Mouse (Mus musculus) heart, embryonic 10.5 days (tissue): ENCODE results near the gene Skint5. TPM values are rescaled to one million over a fixed set of nuclear protein-coding genes. Genes with fewer than 3 reads are reported as not detected.
"Not testable (repeated sequence)": the region's sequence is repeated elsewhere in the genome, so short reads cannot be mapped to it uniquely, and the experiment has no call there.

Experiments
- DNase-seq: peaks from one replicate; pipeline ENCODE4 v3.0.0-alpha.2; 2017; ENCODE audit warnings: low spot score
- H3K27ac ChIP-seq: fragments of 300-500 bp; sonication (generic); 2 replicates; pipeline ENCODE4 v1.5.1; 2016; ENCODE audit warnings: mild to moderate bottlenecking
- H3K27me3 ChIP-seq: fragments of 300-500 bp; sonication (generic); 2 replicates; pipeline ENCODE4 v1.6.1; 2016; ENCODE audit warnings: mild to moderate bottlenecking; ENCODE audit not compliant: poor library complexity, insufficient read depth, severe bottlenecking
- H3K36me3 ChIP-seq: fragments of 300-500 bp; sonication (generic); 2 replicates; pipeline ENCODE4 v1.6.1; 2016; ENCODE audit warnings: mild to moderate bottlenecking, moderate library complexity
- H3K4me1 ChIP-seq: fragments of 300-500 bp; sonication (generic); 2 replicates; pipeline ENCODE4 v1.6.1; 2016; ENCODE audit warnings: mild to moderate bottlenecking
- H3K4me3 ChIP-seq: fragments of 300-500 bp; sonication (generic); 2 replicates; pipeline ENCODE4 v1.5.1; 2016; ENCODE audit warnings: mild to moderate bottlenecking, moderate library complexity
- H3K9me3 ChIP-seq: fragments of 300-500 bp; sonication (generic); 2 replicates; pipeline ENCODE4 v1.6.1; 2016; ENCODE audit warnings: mild to moderate bottlenecking, moderate library complexity
- WGBS: fragments of 180-500 bp; shearing (Covaris S2); methylation state at CpG from one replicate; pipeline ENCODE4 v1.1.7; 2016; 5-methylcytosine and 5-hydroxymethylcytosine counted together
- polyA plus RNA-seq: library from polyadenylated mRNA; unstranded; fragments of >200 nt; fragmentation: Nextera tagmentation; extraction: Ambion mirVana; gene quantifications from 2 replicates; pipeline ENCODE4 v1.2.1, GENCODE M21; 2016

Skint5 gene
- not detected in 2 replicates for polyA plus RNA-seq

DNA sequence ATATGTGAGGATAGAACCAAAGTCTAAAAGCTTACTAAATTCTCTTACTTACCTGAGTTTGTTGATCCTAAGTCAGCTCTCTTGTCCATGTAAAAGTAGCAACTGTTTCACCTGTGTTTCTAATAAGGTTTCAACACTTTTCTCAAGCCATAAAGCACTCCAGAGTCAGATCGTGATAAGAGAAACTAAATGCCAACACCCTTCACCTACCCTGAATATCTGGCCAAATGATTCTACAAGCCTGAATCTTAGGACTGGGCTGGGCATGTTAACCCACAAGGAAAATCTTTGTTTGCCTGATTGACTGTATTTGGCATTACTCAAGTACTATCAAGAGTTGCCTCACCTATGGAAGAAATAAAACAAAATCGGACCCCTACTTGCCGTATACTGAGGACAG lies at the start of gene Skint5:
Gene Skint5 (minus strand): TSS at position 101 of the 400 bp plus-strand sequence.
- no peaks in the 10 kb centered on the region for H3K27me3 ChIP-seq
- no peaks in the 10 kb centered on the region for H3K4me1 ChIP-seq
- no peak within 1 kb of the TSS for H3K4me3 ChIP-seq
- WGBS: 86% methylated on average over 3 of the region's 3 CpGs
- H3K9me3 ChIP-seq: no peaks in the 10 kb centered on the region
- DNase-seq: no peak
- no peak within 1 kb of the TSS for H3K27ac ChIP-seq
- no peaks in the 10 kb centered on the region for H3K36me3 ChIP-seq

DNA sequence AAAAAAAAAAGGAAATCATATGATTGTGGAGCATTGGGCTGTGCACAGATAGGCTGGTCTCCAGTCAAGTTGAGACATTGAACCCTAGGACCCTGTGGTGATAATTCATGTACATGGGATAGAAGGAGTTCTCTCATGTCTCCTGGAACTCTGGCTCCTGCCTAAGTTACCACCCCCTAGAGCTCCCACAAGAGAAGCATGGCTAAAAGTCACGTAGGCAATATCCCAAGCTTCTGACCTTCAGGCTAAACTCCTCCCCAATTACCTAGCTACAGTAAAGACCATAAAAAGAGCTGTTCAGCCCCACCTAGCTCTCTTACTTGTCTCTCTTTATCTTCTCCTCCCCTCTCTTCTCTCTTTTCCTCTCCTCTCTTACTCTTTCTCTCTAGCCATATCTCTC lies 42.0 kb downstream of the Skint5 start:
- DNase-seq: no peak
- Histone ChIP-seq H3K9me3 (peaks cover 7% of the 10 kb centered on the region; the same call in 1 of the 2 replicates), H3K36me3 (no peaks in the 10 kb centered on the region), H3K4me1 (no peaks in the 10 kb centered on the region), H3K27me3 (no peaks in the 10 kb centered on the region), H3K27ac (no peak overlapping the region), H3K4me3 (no peak overlapping the region)
- 53% methylated on average over 1 of the region's 1 CpGs for WGBS

DNA sequence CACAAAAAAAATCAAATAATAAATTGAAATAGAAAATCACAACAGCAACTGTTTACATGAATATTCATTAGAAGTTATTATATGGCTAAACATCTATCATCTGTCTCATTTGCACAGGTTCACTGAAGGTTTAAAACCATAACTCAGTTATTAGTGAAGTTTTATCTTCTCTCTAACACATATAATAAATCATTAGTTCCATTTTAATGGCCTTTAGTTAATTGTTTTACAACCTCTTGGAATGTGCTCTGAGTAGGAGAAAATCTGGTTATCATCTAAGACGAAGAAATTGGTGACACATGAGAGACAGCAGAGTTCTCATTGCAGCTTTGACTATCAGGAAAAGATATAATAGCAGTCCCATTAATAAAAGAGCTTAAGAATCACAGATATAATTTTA lies 235.1 kb downstream of the Skint5 start:
- 60% methylated on average over 1 of the region's 1 CpGs for WGBS
- 0 out of 2 replicates have a peak, but pooled peaks cover under 1% of the 10 kb centered on the region for H3K9me3 ChIP-seq
- no peak overlapping the region for H3K4me3 ChIP-seq
- H3K36me3 ChIP-seq: no peaks in the 10 kb centered on the region
- no peaks in the 10 kb centered on the region for H3K4me1 ChIP-seq
- DNase-seq: no peak
- no peak overlapping the region for H3K27ac ChIP-seq
- H3K27me3 ChIP-seq: no peaks in the 10 kb centered on the region

- Histone ChIP-seq H3K27ac (no peak overlapping the region), H3K36me3 (no peaks in the 10 kb centered on the region), H3K4me3 (no peak overlapping the region), H3K27me3 (no peaks in the 10 kb centered on the region), H3K4me1 (no peaks in the 10 kb centered on the region), H3K9me3 (0 out of 2 replicates have a peak, but pooled peaks cover 4% of the 10 kb centered on the region)
- 26% methylated on average over 1 of the region's 1 CpGs for WGBS
- no peak for DNase-seq
Observed at GRCm38 (mm10) chr4:113763684-113764083, 235.6 kb downstream of the Skint5 start.

DNA sequence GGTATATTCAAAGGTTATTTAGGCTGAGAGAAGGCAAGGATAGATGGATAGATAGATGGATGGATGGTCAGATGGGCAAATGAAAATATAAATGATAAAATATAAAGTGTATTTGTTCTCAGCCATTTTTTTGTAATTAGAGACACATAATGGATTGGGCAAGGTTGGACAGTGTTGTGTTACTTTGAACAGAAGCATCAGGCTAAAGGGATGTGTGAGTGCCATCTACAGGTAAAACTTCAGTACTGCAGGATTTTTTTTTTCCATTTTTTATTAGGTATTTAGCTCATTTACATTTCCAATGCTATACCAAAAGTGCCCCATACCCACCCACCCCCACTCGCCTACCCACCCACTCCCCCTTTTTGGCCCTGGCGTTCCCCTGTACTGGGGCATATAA lies 551.1 kb downstream of the Skint5 start:
- H3K27me3 ChIP-seq, H3K36me3 ChIP-seq, DNase-seq, H3K4me3 ChIP-seq, H3K27ac ChIP-seq, H3K4me1 ChIP-seq: not testable (repeated sequence)
- H3K9me3 ChIP-seq: peaks cover 10% of the 10 kb centered on the region
- WGBS: 59% methylated on average over 2 of the region's 2 CpGs

Other genes with a start within 250 kb of the Skint5 start
- gene Skint11, start 163.9 kb upstream of the Skint5 start, polyA plus RNA-seq: not detected in 2 replicates